ENCODE assay signal across 7 mouse cellular contexts in the genomic region with DNA sequence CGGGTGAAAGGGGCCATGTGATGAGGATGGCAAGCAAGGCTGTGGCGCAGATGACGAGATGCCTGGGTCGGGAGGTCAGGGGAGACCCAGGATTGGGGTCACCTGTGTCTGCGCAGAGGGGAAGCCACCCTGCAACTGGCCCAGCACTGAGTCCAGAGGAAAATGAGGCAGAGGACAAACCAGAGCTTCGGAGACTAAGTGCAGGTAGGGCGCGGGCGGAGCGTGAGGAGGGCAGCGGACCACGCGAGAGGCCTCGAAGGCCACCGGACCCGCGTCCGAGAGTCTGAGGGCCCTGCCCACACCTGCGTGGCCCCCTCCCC. TPM values are rescaled to one million over a fixed set of nuclear protein-coding genes. Genes with fewer than 3 reads are reported as not detected.
DNase-seq lines count a peak whose midpoint lies in the region; ATAC-seq lines count a peak whose summit lies in the region.

No protein-coding gene starts in this region.

- 7% methylated on average over 19 of the region's 19 CpGs for WGBS in forebrain, embryonic 13.5 days
- WGBS in limb, embryonic 15.5 days: 6% methylated on average over 19 of the region's 19 CpGs
- WGBS in stomach, embryonic 16.5 days: 5% methylated on average over 19 of the region's 19 CpGs

- peak overlapping the region; percentile 100 for H3K9ac ChIP-seq in forebrain, embryonic 13.5 days
- H3K9ac ChIP-seq in limb, embryonic 15.5 days: peak overlapping the region; percentile 97
- H3K9ac ChIP-seq in stomach, embryonic 16.5 days (ENCODE audit: low read length): peak overlapping the region; percentile 88

- peak; percentile 27 for DNase-seq in right cerebral cortex, adult 18-20 months
- DNase-seq in right cerebral cortex, postnatal 25 days: no peak
- no peak for DNase-seq in embryo, embryonic 10.5 days (ENCODE audit: low spot score)
- no peak for DNase-seq in T-cell, adult 2 months (ENCODE audit: low spot score)

- peaks cover 23% of the 10 kb centered on the region for H3K36me3 ChIP-seq in forebrain, embryonic 13.5 days (ENCODE audit: poor library complexity, severe bottlenecking)
- peaks cover 26% of the 10 kb centered on the region for H3K36me3 ChIP-seq in limb, embryonic 15.5 days
- 0 out of 2 replicates have a peak, but pooled peaks cover 6% of the 10 kb centered on the region for H3K36me3 ChIP-seq in stomach, embryonic 16.5 days (ENCODE audit: control insufficient read depth, insufficient read depth, low read length)

- peaks cover 53% of the 10 kb centered on the region for H3K4me1 ChIP-seq in forebrain, embryonic 13.5 days
- H3K4me1 ChIP-seq in limb, embryonic 15.5 days: peaks cover 50% of the 10 kb centered on the region
- peaks cover 34% of the 10 kb centered on the region for H3K4me1 ChIP-seq in stomach, embryonic 16.5 days (ENCODE audit: control insufficient read depth, insufficient read depth, low read length)

- H3K4me2 ChIP-seq in forebrain, embryonic 13.5 days: peak overlapping the region; percentile 88
- peak overlapping the region; percentile 90 for H3K4me2 ChIP-seq in limb, embryonic 15.5 days
- peak overlapping the region; percentile 90 for H3K4me2 ChIP-seq in stomach, embryonic 16.5 days (ENCODE audit: low read depth, low read length)

- H3K4me3 ChIP-seq in forebrain, embryonic 13.5 days: peak overlapping the region; percentile 89
- H3K4me3 ChIP-seq in limb, embryonic 15.5 days: peak overlapping the region; percentile 96
- H3K4me3 ChIP-seq in stomach, embryonic 16.5 days (replicated peaks; ENCODE audit: low read length): peak overlapping the region; percentile 79

- H3K9me3 ChIP-seq in forebrain, embryonic 13.5 days (replicated peaks): no peaks in the 10 kb centered on the region
- no peaks in the 10 kb centered on the region for H3K9me3 ChIP-seq in limb, embryonic 15.5 days
- no peaks in the 10 kb centered on the region for H3K9me3 ChIP-seq in stomach, embryonic 16.5 days (replicated peaks; ENCODE audit: control insufficient read depth, low read length)

- ATAC-seq in forebrain, embryonic 13.5 days: no peak
- ATAC-seq in limb, embryonic 15.5 days (ENCODE audit: insufficient number of reproducible peaks, low FRiP score, low TSS enrichment, low read depth): no peak
- ATAC-seq in stomach, embryonic 16.5 days (ENCODE audit: insufficient read depth, low FRiP score): no peak; the same call in none of the 2 replicates

- H3K27me3 ChIP-seq in forebrain, embryonic 13.5 days: no peaks in the 10 kb centered on the region
- no peaks in the 10 kb centered on the region for H3K27me3 ChIP-seq in limb, embryonic 15.5 days
- no peaks in the 10 kb centered on the region for H3K27me3 ChIP-seq in stomach, embryonic 16.5 days (ENCODE audit: control insufficient read depth, insufficient read depth, low read length)

- H3K27ac ChIP-seq in forebrain, embryonic 13.5 days: peak overlapping the region; percentile 96; the same call in 1 of the 2 replicates
- peak overlapping the region; percentile 97; the same call in 1 of the 2 replicates for H3K27ac ChIP-seq in limb, embryonic 15.5 days
- H3K27ac ChIP-seq in stomach, embryonic 16.5 days (ENCODE audit: low read length): peak overlapping the region; percentile 91; the same call in 1 of the 2 replicates

RNA-seq across cellular contexts. Expression of a gene that starts 0.3 kb away (rescaled TPM):
- 66.8 and 70.1 TPM in 2 replicates for polyA plus RNA-seq in forebrain, embryonic 13.5 days (2015; fragmentation: Nextera tagmentation; extraction: Ambion mirVana)
- 41.8 and 51.8 TPM in 2 replicates for polyA plus RNA-seq in limb, embryonic 15.5 days (2015; fragmentation: Nextera tagmentation; extraction: Ambion mirVana)
- 28.6 and 32.5 TPM in 2 replicates for polyA plus RNA-seq in stomach, embryonic 16.5 days (2015; fragmentation: Nextera tagmentation; extraction: Ambion mirVana)
